Comparison of ENCODE assay signal across 11 mouse cellular contexts in the genomic region with DNA sequence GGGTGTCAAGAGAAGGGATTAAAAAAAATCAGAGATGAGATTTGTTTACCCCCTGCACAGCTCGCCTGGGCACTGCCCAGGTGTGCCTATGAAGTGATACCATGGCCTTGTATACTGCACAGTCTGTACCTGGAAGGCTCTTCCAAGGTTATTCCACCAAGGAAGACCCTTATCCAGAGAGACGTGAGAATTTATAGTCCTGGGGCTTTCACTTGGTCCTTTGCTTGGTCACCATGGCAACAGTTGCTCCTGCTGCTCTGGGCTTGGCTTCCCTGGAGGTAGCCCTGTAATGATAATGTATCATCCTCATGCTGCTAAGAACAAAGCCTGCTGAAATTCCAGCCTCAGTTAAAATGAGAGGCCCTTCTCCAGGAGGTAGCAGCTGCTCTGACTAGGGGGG.
DNase-seq lines count a peak whose midpoint lies in the region; ATAC-seq and TF ChIP-seq lines count a peak whose summit lies in the region.
"Had no signal": no experiment of that assay in that cellular context is flagged by ENCODE, and none has a peak within 500 bp of the region (broad histone marks: within the 10 kb centered on the region; RNA-seq: fewer than 3 reads in every experiment).

No protein-coding gene starts in this region.

- peak overlapping the region; percentile 24 for H3K27ac ChIP-seq in hindbrain, embryonic 12.5 days
- H3K27ac ChIP-seq in midbrain, embryonic 15.5 days: peak overlapping the region; percentile 60; the same call in 1 of the 2 replicates
- no peak overlapping the region for H3K27ac ChIP-seq in kidney, adult 2 months (ENCODE audit: insufficient read depth, low read depth, low read length)
- H3K27ac ChIP-seq: kidney, postnatal 0 days had no signal

- no peak overlapping the region for H3K9ac ChIP-seq in hindbrain, embryonic 12.5 days
- no peak overlapping the region for H3K9ac ChIP-seq in midbrain, embryonic 15.5 days

- WGBS in hindbrain, embryonic 12.5 days: 21% methylated on average over 2 of the region's 2 CpGs
- 36% methylated on average over 2 of the region's 2 CpGs for WGBS in midbrain, embryonic 15.5 days
- WGBS in kidney, adult 2 months: 41% methylated on average over 2 of the region's 2 CpGs

- H3K9me3 ChIP-seq in hindbrain, embryonic 12.5 days (replicated peaks): no peaks in the 10 kb centered on the region
- H3K9me3 ChIP-seq in midbrain, embryonic 15.5 days: no peaks in the 10 kb centered on the region

- H3K27me3 ChIP-seq in hindbrain, embryonic 12.5 days: no peaks in the 10 kb centered on the region
- no peaks in the 10 kb centered on the region for H3K27me3 ChIP-seq in midbrain, embryonic 15.5 days (replicated peaks)
- no peaks in the 10 kb centered on the region for H3K27me3 ChIP-seq in kidney, adult 2 months (replicated peaks; ENCODE audit: control insufficient read depth, insufficient read depth, low read length)

- H3K4me1 ChIP-seq in hindbrain, embryonic 12.5 days: peaks cover 15% of the 10 kb centered on the region
- peaks cover 7% of the 10 kb centered on the region; the same call in 1 of the 2 replicates for H3K4me1 ChIP-seq in midbrain, embryonic 15.5 days
- H3K4me1 ChIP-seq in kidney, adult 2 months (ENCODE audit: control insufficient read depth, insufficient read depth, low read length): no peaks in the 10 kb centered on the region

- TF ChIP-seq CTCF in kidney, adult 2 months (conservative IDR thresholded peaks at IDR 0.05; ENCODE audit: insufficient read depth, insufficient read length, low read depth, low read length): no peak

- intact Hi-C loops in heart, postnatal 14 days (cut with DNase I): no loop called here

- peak; percentile 29 for DNase-seq in heart, adult 11 months
- no peak for DNase-seq in heart, postnatal 14 days
- DNase-seq in retina, postnatal 1 day: peak; percentile 47
- no peak for DNase-seq in thymus, postnatal 14 days
- no peak for DNase-seq in kidney, adult 2 months
- DNase-seq in layer of hippocampus, adult 8-10 months (ENCODE audit: low spot score in 2 of 2): no peak
- DNase-seq: adrenal gland, postnatal 25 days had no signal

- TF ChIP-seq POLR2A in kidney, adult 2 months (IDR thresholded peaks at IDR 0.05; ENCODE audit: low read depth, low read length): no peak

- no peak overlapping the region for H3K4me3 ChIP-seq in hindbrain, embryonic 12.5 days
- no peak overlapping the region for H3K4me3 ChIP-seq in midbrain, embryonic 15.5 days
- H3K4me3 ChIP-seq in kidney, adult 2 months (ENCODE audit: insufficient read depth, low read depth, low read length): no peak overlapping the region

- no peaks in the 10 kb centered on the region for H3K36me3 ChIP-seq in hindbrain, embryonic 12.5 days
- no peaks in the 10 kb centered on the region for H3K36me3 ChIP-seq in midbrain, embryonic 15.5 days (replicated peaks)
- no peaks in the 10 kb centered on the region for H3K36me3 ChIP-seq in kidney, adult 2 months (ENCODE audit: control insufficient read depth, insufficient read depth, low read length)

- H3K4me2 ChIP-seq in hindbrain, embryonic 12.5 days (replicated peaks): no peak overlapping the region
- no peak overlapping the region for H3K4me2 ChIP-seq in midbrain, embryonic 15.5 days
- H3K4me2 ChIP-seq: liver, embryonic 11.5 days had no signal

- ATAC-seq in hindbrain, embryonic 12.5 days (ENCODE audit: low FRiP score): peak; percentile 61; the same call in 1 of the 2 replicates
- peak; percentile 75 for ATAC-seq in midbrain, embryonic 15.5 days (replicated peaks)

Comparison
In these comparisons a context has a peak if more than half of its experiments do, and no peak if none do; other contexts are left out.
1. DNase-seq: peak in heart, adult 11 months (single experiment) and retina, postnatal 1 day (single experiment); none in heart, postnatal 14 days (0 of 2), thymus, postnatal 14 days (single experiment), kidney, adult 2 months (single experiment) and layer of hippocampus, adult 8-10 months (0 of 2).